In genomic region chrX:101640194-101641160, GRCm38 (mm10) we compare ENCODE assay signal across 8 mouse cellular contexts. TPM values are rescaled to one million over a fixed set of nuclear protein-coding genes. Genes with fewer than 3 reads are reported as not detected.
DNase-seq lines count a peak whose midpoint lies in the region; ATAC-seq and TF ChIP-seq lines count a peak whose summit lies in the region.

No protein-coding gene starts in this region.

- H3K4me3 ChIP-seq in forebrain, embryonic 11.5 days (ENCODE audit: low read depth, low read length) = peak overlapping the region; percentile 64
- H3K4me3 ChIP-seq in lung, postnatal 0 days (ENCODE audit: low read depth, low read length) = peak overlapping the region; percentile 63

- H3K27me3 ChIP-seq in forebrain, embryonic 11.5 days (ENCODE audit: control insufficient read depth, insufficient read depth, low read length) = no peaks in the 10 kb centered on the region; the same call in 1 of the 2 replicates
- H3K27me3 ChIP-seq in lung, postnatal 0 days (replicated peaks; ENCODE audit: insufficient read depth, low read length) = no peaks in the 10 kb centered on the region

- H3K9ac ChIP-seq in forebrain, embryonic 11.5 days (ENCODE audit: low read length) = peak overlapping the region; percentile 87
- H3K9ac ChIP-seq in lung, postnatal 0 days (replicated peaks; ENCODE audit: low read depth) = peak overlapping the region; percentile 76

- intact Hi-C loops in heart, postnatal 14 days (cut with DNase I) = loop anchor here (10.0 kb wide), 1 partner anchor 106 kb away; the partner anchor contains the start of gene Taf1

- DNase-seq in ES-CJ7 (ENCODE audit: low read depth, low spot score) = peak; percentile 47
- peak; percentile 54 for DNase-seq in c-Kit-negative CD71-positive TER-119-positive erythroid progenitor cells, embryonic 14.5 days (ENCODE audit: low read depth, low spot score)
- DNase-seq in forebrain, embryonic 11.5 days (ENCODE audit: low spot score) = peak; percentile 66
- DNase-seq in heart, postnatal 14 days = peak; percentile 35
- peak; percentile 9 to 14 for DNase-seq in layer of hippocampus, adult 8-10 months (ENCODE audit: low spot score in 2 of 2)
- DNase-seq in lung, postnatal 0 days (ENCODE audit: low spot score) = peak; percentile 16
- DNase-seq in ovary, postnatal 14 days (ENCODE audit: low spot score) = peak; percentile 5
- peak; percentile 45 for DNase-seq in thymus, postnatal 14 days

- no peak for TF ChIP-seq CTCF in lung, postnatal 0 days (IDR thresholded peaks at IDR 0.05)

- H3K27ac ChIP-seq in forebrain, embryonic 11.5 days (ENCODE audit: low read depth, low read length) = peak overlapping the region; percentile 66
- peak overlapping the region; percentile 73 for H3K27ac ChIP-seq in lung, postnatal 0 days (ENCODE audit: low read length)

- TF ChIP-seq EP300 in lung, postnatal 0 days (IDR thresholded peaks at IDR 0.05) = no peak; the same call in 1 of the 2 replicates

- 17% methylated on average over 45 of the region's 45 CpGs for WGBS in forebrain, embryonic 11.5 days
- 11% methylated on average over 44 of the region's 45 CpGs for WGBS in lung, postnatal 0 days

- H3K4me2 ChIP-seq in forebrain, embryonic 11.5 days (ENCODE audit: low read depth, low read length, severe bottlenecking) = peak overlapping the region; percentile 21; the same call in 1 of the 2 replicates
- H3K4me2 ChIP-seq in lung, postnatal 0 days (replicated peaks; ENCODE audit: low read depth, low read length) = peak overlapping the region; percentile 48

- ATAC-seq in forebrain, embryonic 11.5 days (replicated peaks; ENCODE audit: low FRiP score) = peak; percentile 70
- peak; percentile 23 for ATAC-seq in lung, postnatal 0 days

- no peaks in the 10 kb centered on the region for H3K4me1 ChIP-seq in forebrain, embryonic 11.5 days (replicated peaks; ENCODE audit: control insufficient read depth, insufficient read depth, low read length)
- H3K4me1 ChIP-seq in lung, postnatal 0 days (ENCODE audit: insufficient read depth, low read depth, low read length) = no peaks in the 10 kb centered on the region; the same call in 1 of the 2 replicates

- H3K36me3 ChIP-seq in forebrain, embryonic 11.5 days (ENCODE audit: control insufficient read depth, insufficient read depth, low read length) = no peaks in the 10 kb centered on the region; the same call in 1 of the 2 replicates
- H3K36me3 ChIP-seq in lung, postnatal 0 days (ENCODE audit: insufficient read depth, low read length) = no peaks in the 10 kb centered on the region

- no peaks in the 10 kb centered on the region for H3K9me3 ChIP-seq in forebrain, embryonic 11.5 days (ENCODE audit: control insufficient read depth, low read length)
- H3K9me3 ChIP-seq in lung, postnatal 0 days (ENCODE audit: low read length) = no peaks in the 10 kb centered on the region

RNA-seq across cellular contexts. Expression of gene Ogt, which starts 0.6 kb away (rescaled TPM):
- 215 and 230 TPM in 2 replicates for polyA plus RNA-seq in forebrain, embryonic 11.5 days (2014; fragmentation: Nextera tagmentation; extraction: Ambion mirVana)
- 10 to 100 TPM; 80.1 to 89.4 TPM for total RNA-seq in heart, postnatal 14 days (2021)
- 100 to 1,000 TPM; 185 to 278 (median 222) TPM for total RNA-seq in layer of hippocampus, adult 8-10 months (2022)
- 76.6 and 88.2 TPM in 2 replicates for polyA plus RNA-seq in lung, postnatal 0 days (2015; fragmentation: Nextera tagmentation; extraction: Ambion mirVana)

Comparison
In these comparisons a context has a peak if more than half of its experiments do, and no peak if none do; other contexts are left out.
1. Peak in every context shown above with its lines: DNase-seq, ATAC-seq, H3K4me3 ChIP-seq and H3K27ac ChIP-seq.
2. DNase-seq: peak in every context shown above with its lines; median percentile 66 in forebrain, embryonic 11.5 days; 54 in c-Kit-negative CD71-positive TER-119-positive erythroid progenitor cells, embryonic 14.5 days; 47 in ES-CJ7; 45 in thymus, postnatal 14 days; 35 in heart, postnatal 14 days; 16 in lung, postnatal 0 days; 12 in layer of hippocampus, adult 8-10 months; 5 in ovary, postnatal 14 days.